Mouse (Mus musculus) myocyte (in vitro differentiated cells): ENCODE results near the gene Spaca3.

Source experiments
- CEBPB ChIP-seq: IDR thresholded peaks from 2 replicates; pipeline ENCODE4 v1.6.1; 2011; ENCODE audit warnings: mild to moderate bottlenecking, moderate library complexity; ENCODE audit not compliant: poor library complexity, insufficient read depth, severe bottlenecking
- MAX ChIP-seq: IDR thresholded peaks from one replicate; pipeline ENCODE4 v1.6.1; 2011; ENCODE audit warnings: low read depth, mild to moderate bottlenecking, control low read depth
- POLR2A ChIP-seq: IDR thresholded peaks from one replicate; pipeline ENCODE4 v1.6.1; 2011; ENCODE audit warnings: low read depth, mild to moderate bottlenecking, control low read depth, moderate library complexity; ENCODE audit not compliant: insufficient read length
- TCF12 ChIP-seq: IDR thresholded peaks from one replicate; pipeline ENCODE4 v1.6.1; 2011; ENCODE audit warnings: mild to moderate bottlenecking, control low read depth; ENCODE audit not compliant: poor library complexity, insufficient read depth, severe bottlenecking

- TF ChIP-seq CEBPB (no peak), POLR2A (no peak), TCF12 (no peak), MAX (no peak)
Measured at GRCm38 (mm10) chr11:80815354-80815753, 42.8 kb upstream of the Spaca3 start.
